Mouse (Mus musculus) liver, adult 2 months (tissue): ENCODE measurements around the gene Sbno1. TPM values are rescaled to one million over a fixed set of nuclear protein-coding genes. Genes with fewer than 3 reads are reported as not detected.
"Not testable (repeated sequence)": the region's sequence is repeated elsewhere in the genome, so short reads cannot be mapped to it uniquely, and the experiment has no call there.

Experiments
- DNase-seq: peaks from one replicate; pipeline ENCODE4 v3.0.0-alpha.2; 2011; ENCODE audit warnings: low read depth, low spot score; ENCODE audit errors: extremely low read depth
- H3K27ac ChIP-seq: fragments of 200-500 bp; replicated peaks from 2 replicates; pipeline ENCODE4 v1.5.1; 2012; ENCODE audit warnings: low read depth, mild to moderate bottlenecking, control low read depth, inconsistent platforms, low read length; ENCODE audit not compliant: insufficient read depth
- H3K27me3 ChIP-seq: fragments of 200-500 bp; 2 replicates; pipeline ENCODE4 v1.6.1; 2012; ENCODE audit warnings: mild to moderate bottlenecking, moderate library complexity, low read length, inconsistent platforms; ENCODE audit not compliant: control insufficient read depth, insufficient read depth
- H3K36me3 ChIP-seq: fragments of 200-500 bp; 2 replicates; pipeline ENCODE4 v1.6.1; 2012; ENCODE audit warnings: low read length, inconsistent platforms; ENCODE audit not compliant: control insufficient read depth, insufficient read depth
- H3K4me1 ChIP-seq: fragments of 200-500 bp; 2 replicates; pipeline ENCODE4 v1.6.1; 2011; ENCODE audit warnings: low read length; ENCODE audit not compliant: control insufficient read depth, insufficient read depth
- H3K4me3 ChIP-seq: fragments of 200-500 bp; 2 replicates; pipeline ENCODE4 v1.5.1; 2011; ENCODE audit warnings: low read depth, mild to moderate bottlenecking, control low read depth, low read length, moderate library complexity; ENCODE audit not compliant: insufficient read depth
- H3K79me2 ChIP-seq: fragments of 200-500 bp; 2 replicates; pipeline ENCODE4 v1.6.1; 2012; ENCODE audit warnings: inconsistent platforms, mild to moderate bottlenecking, low read length, moderate library complexity; ENCODE audit not compliant: control insufficient read depth, insufficient read depth
- H3K9ac ChIP-seq: fragments of 200-500 bp; 2 replicates; pipeline ENCODE4 v1.6.1; 2012; ENCODE audit warnings: low read depth, mild to moderate bottlenecking, control low read depth, inconsistent platforms, low read length
- CTCF ChIP-seq: fragments of 200-500 bp; IDR thresholded peaks from 2 replicates; pipeline ENCODE4 v1.5.1; 2011; ENCODE audit warnings: low read depth, low read length, control low read depth
- POLR2A ChIP-seq: fragments of 200-500 bp; IDR thresholded peaks from 2 replicates; pipeline ENCODE4 v1.6.1; 2011; ENCODE audit warnings: low read length, control low read depth; ENCODE audit not compliant: insufficient read depth; ENCODE audit errors: extremely low read depth
- WGBS: fragments of 180-500 bp; shearing (Covaris S2); methylation state at CpG from one replicate; pipeline ENCODE4 v1.1.7; 2018; 5-methylcytosine and 5-hydroxymethylcytosine counted together
- polyA plus RNA-seq: library from polyadenylated mRNA; depleted of rRNA; stranded (reverse); fragments of >200 nt; gene quantifications from 2 replicates; pipeline ENCODE4 v1.2.3, GENCODE M21; 2012
- total RNA-seq: library from RNA; depleted of rRNA; stranded (reverse); fragments of >200 nt; gene quantifications from 2 replicates; pipeline ENCODE4 v1.2.3, GENCODE M21; 2014

The Sbno1 gene
- total and polyA plus RNA-seq, 2 experiments, result 7.2 to 33.1 TPM

DNA sequence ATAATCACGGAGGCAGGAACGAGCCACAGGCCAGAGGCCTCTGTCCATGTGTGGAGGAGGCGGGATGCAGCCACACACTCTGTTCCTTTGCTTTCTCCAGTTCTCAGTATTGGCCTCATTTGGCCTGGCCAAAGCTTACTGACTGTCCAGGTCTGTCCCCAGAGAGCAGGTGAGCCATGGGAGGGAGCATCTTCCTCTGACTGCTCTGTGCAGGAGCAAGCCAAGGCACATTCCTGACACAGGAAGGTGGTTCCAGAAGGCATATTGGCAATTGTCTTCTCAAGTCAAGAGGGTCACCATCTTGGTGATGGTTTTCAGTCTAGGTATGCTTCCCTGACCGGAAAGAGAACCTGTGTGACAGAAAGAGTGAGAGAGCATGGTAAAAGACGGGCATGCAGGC lies 37.7 kb upstream of the Sbno1 start:
- no peak for TF ChIP-seq CTCF
- TF ChIP-seq POLR2A, result no peak
- Histone ChIP-seq H3K36me3 (peaks cover 15% of the 10 kb centered on the region), H3K9ac (no peak overlapping the region), H3K79me2 (no peaks in the 10 kb centered on the region), H3K27me3 (no peaks in the 10 kb centered on the region), H3K4me3 (no peak overlapping the region), H3K4me1 (no peaks in the 10 kb centered on the region), H3K27ac (no peak overlapping the region)
- DNase-seq, result no peak
- 91% methylated on average over 5 of the region's 5 CpGs for WGBS

DNA sequence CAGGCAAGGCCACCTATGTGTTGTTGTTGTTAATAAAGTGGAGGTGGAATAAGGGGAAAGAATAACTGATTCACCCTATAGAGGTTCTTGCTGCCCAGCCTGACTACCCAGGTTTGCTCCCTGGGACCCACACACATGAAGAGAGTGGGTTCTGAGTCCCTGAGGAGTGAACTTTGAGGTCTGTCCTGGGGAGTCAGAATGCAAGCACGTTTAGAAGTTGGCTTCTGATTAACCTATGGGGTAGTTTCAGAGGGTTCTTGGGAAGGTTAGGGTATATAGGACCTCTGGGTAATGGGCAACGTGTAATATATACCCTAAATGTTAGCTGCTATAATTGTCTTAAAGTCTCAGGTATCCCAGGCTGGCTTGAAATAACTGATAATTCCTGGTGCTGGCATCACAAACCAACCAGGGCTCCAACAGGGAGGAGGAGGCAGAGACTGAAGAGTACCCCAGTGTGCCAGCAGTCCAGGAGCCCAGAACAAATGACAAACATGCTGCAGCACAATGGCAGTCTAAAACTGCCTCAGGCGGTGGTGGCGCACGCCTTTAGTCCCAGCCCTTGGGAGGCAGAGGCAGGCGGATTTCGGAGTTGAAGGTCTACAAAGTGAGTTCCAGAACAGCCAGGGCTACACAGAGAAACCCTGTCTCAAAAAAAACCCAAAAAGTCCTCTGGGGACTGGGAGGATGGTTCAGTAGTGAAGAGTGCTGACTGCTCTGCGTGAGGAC lies 36.7 kb upstream of the Sbno1 start:
- no peaks in the 10 kb centered on the region for H3K4me1 ChIP-seq
- H3K79me2 ChIP-seq, result no peaks in the 10 kb centered on the region
- no peak overlapping the region for H3K9ac ChIP-seq
- peaks cover 18% of the 10 kb centered on the region for H3K36me3 ChIP-seq
- no peak for DNase-seq
- H3K27me3 ChIP-seq, result no peaks in the 10 kb centered on the region
- H3K4me3 ChIP-seq, result no peak overlapping the region
- 88% methylated on average over 8 of the region's 8 CpGs for WGBS
- no peak overlapping the region for H3K27ac ChIP-seq
- TF ChIP-seq POLR2A, result no peak
- no peak for TF ChIP-seq CTCF

DNA sequence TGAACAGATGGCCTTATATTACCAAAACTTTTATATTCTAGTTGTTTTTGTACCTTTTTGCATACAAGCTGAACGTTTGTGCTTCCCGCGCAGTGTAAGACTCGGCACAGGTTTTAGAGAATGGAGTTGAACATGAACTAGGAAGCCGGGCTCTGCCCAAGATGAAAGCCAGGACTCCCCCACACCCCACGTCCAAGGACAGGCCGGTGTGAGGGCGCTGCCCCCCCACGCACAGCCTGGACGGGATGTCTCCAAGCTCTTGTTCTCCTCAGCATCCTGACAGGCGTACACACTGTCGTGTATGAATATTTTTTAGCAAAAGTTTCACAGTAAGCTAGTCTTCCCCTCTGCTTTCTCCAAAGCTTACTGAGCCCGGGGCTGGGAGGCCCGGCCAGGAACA lies 35.1 kb upstream of the Sbno1 start:
- DNase-seq, result not testable (repeated sequence)

DNA sequence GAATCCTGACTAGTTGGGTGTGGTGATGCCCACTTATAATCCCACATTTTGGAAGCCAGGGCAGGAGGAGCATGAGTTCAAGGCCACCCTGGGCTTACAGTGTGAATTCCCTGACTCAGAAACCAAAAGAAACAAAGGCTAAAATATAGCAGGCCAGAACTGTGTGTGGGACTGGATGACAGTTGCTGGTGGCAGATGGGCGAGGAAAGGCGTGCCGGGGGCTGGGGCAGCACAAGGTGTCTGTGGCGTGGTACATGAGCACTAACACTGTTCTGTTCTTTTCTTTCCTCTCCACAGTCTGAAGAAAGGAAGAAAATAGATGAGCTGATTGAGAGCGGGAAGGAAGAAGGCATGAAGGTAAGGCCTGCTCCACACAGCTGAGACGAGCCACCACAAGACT lies 31.0 kb upstream of the Sbno1 start:
- no peak overlapping the region for H3K4me3 ChIP-seq
- TF ChIP-seq CTCF (no peak), POLR2A (no peak)
- no peak for DNase-seq
- H3K79me2 ChIP-seq, result no peaks in the 10 kb centered on the region
- H3K36me3 ChIP-seq, result peaks cover 21% of the 10 kb centered on the region
- no peak overlapping the region for H3K9ac ChIP-seq
- no peaks in the 10 kb centered on the region for H3K4me1 ChIP-seq
- 99% methylated on average over 6 of the region's 6 CpGs for WGBS
- H3K27me3 ChIP-seq, result no peaks in the 10 kb centered on the region
- H3K27ac ChIP-seq, result no peak overlapping the region

More for the DNA sequence above, 35.1 kb upstream of the Sbno1 start:
- H3K79me2 ChIP-seq, H3K27ac ChIP-seq, H3K27me3 ChIP-seq, H3K9ac ChIP-seq, H3K4me1 ChIP-seq, H3K4me3 ChIP-seq: not testable (repeated sequence)
- 91% methylated on average over 14 of the region's 14 CpGs for WGBS
- H3K36me3 ChIP-seq, result peaks cover 28% of the 10 kb centered on the region

DNA sequence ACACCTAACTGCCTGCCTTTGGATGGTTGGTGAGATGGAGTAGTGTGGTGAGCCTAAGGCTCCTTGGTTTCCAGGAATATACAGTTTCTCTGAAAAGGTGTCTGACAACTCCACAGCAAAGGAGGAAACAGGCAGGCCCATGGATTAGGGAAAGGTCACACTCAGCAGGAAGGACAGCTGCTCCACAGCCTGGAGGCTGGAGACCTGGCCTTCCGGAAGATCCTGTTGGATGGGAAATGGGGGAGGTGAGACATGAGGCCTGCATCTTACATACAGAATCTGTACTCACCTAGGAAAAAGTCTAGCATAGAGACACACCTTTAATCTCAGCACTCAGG lies 28.2 kb upstream of the Sbno1 start:
- 83% methylated on average over 1 of the region's 1 CpGs for WGBS
- Histone ChIP-seq H3K79me2 (no peaks in the 10 kb centered on the region), H3K4me3 (no peak overlapping the region), H3K4me1 (peaks cover 12% of the 10 kb centered on the region; the same call in 1 of the 2 replicates), H3K9ac (no peak overlapping the region), H3K36me3 (peaks cover 27% of the 10 kb centered on the region), H3K27ac (no peak overlapping the region), H3K27me3 (no peaks in the 10 kb centered on the region)
- TF ChIP-seq POLR2A, result no peak
- no peak for TF ChIP-seq CTCF
- DNase-seq, result no peak

DNA sequence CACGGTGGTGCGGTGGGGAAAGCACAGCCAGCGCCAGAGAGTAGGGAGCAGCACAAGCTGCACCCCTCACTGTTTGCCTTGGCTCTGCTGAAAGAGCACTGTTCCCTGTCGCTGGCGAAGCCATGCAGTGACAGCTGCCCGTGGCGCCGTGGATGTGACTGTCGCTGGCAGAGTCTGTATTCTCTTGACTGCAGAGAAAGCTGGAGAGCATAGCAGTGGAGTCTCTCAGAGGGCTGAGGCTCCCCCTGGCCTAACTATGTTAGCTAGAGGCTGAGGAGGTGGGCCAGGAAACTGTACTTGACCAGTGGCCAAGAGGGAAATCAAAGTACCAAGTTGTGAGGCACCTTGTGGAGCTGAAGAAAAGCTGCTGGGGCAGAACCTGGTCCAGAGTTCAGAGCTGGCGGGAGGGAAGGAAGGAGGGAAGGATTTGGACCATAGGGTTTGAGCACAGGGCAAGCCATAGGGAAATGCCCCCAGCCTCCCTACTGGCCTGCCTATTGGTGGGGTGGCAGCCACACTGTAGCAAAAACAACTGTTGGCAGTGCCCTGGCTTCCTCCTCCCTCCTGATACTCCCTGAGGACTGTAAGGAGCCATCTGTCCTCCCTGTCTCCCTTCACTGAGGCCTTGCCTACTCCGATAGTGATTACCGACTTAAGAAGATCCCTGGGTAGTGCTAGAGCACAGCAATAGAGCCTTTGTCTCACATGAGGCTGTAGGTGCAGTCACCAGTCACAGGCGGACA lies 27.7 kb upstream of the Sbno1 start:
- no peak for DNase-seq
- H3K9ac ChIP-seq, result no peak overlapping the region
- WGBS, result 83% methylated on average over 13 of the region's 13 CpGs
- no peak overlapping the region for H3K4me3 ChIP-seq
- H3K27me3 ChIP-seq, result no peaks in the 10 kb centered on the region
- no peak overlapping the region for H3K27ac ChIP-seq
- H3K36me3 ChIP-seq, result peaks cover 27% of the 10 kb centered on the region
- TF ChIP-seq CTCF (no peak), POLR2A (no peak)
- H3K79me2 ChIP-seq, result no peaks in the 10 kb centered on the region
- peaks cover 17% of the 10 kb centered on the region; the same call in 1 of the 2 replicates for H3K4me1 ChIP-seq
